Mouse (Mus musculus) midbrain, embryonic 16.5 days (tissue): Measurements from ENCODE around the gene Olfr97. TPM values are rescaled to one million over a fixed set of nuclear protein-coding genes. Genes with fewer than 3 reads are reported as not detected.

Source experiments
- polyA plus RNA-seq: library from polyadenylated mRNA; unstranded; fragments of >200 nt; fragmentation: Nextera tagmentation; extraction: Ambion mirVana; gene quantifications from 2 replicates; pipeline ENCODE4 v1.2.1, GENCODE M21; 2015

Gene Olfr97
- polyA plus RNA-seq, 1 experiment from 2014 or later = not detected

Other genes with a start within 250 kb of the Olfr97 start
- 2.9 and 3.4 TPM in 2 replicates for gene H2-M5, start 247.8 kb downstream of the Olfr97 start, polyA plus RNA-seq
- gene Zfp57, start 236.2 kb downstream of the Olfr97 start, polyA plus RNA-seq = 280 and 312 TPM in 2 replicates
- gene Mog, start 213.9 kb downstream of the Olfr97 start, polyA plus RNA-seq = 2.0 and 3.2 TPM in 2 replicates
- 81.7 and 94.9 TPM in 2 replicates for gene Gabbr1, start 191.4 kb downstream of the Olfr97 start, polyA plus RNA-seq
- gene Olfr90, start 148.8 kb downstream of the Olfr97 start, polyA plus RNA-seq = not detected in 2 replicates
- not detected in 2 replicates for gene Olfr91, start 139.1 kb downstream of the Olfr97 start, polyA plus RNA-seq
- gene Olfr92, start 117.2 kb downstream of the Olfr97 start, polyA plus RNA-seq = not detected in 2 replicates
- not detected in 2 replicates for gene Olfr93, start 75.8 kb downstream of the Olfr97 start, polyA plus RNA-seq
- gene Ubd, start 43.4 kb downstream of the Olfr97 start, polyA plus RNA-seq = not detected in 2 replicates
- gene Olfr94, start 36.3 kb downstream of the Olfr97 start, polyA plus RNA-seq = not detected in 2 replicates
- 0.04 TPM in 1 of 2 replicates, not detected in the other for gene Olfr95, start 24.2 kb downstream of the Olfr97 start, polyA plus RNA-seq
- gene Olfr96, start 17.2 kb downstream of the Olfr97 start, polyA plus RNA-seq = not detected in 2 replicates
- gene Olfr98, start 26.4 kb upstream of the Olfr97 start, polyA plus RNA-seq = not detected in 2 replicates
- 1.2 and 1.9 TPM in 2 replicates for gene H2-M3, start 32.9 kb upstream of the Olfr97 start, polyA plus RNA-seq
- gene Olfr99, start 46.1 kb upstream of the Olfr97 start, polyA plus RNA-seq = not detected in 2 replicates
- gene Olfr101, start 67.0 kb upstream of the Olfr97 start, polyA plus RNA-seq = not detected in 2 replicates
- not detected in 2 replicates for gene Olfr102, start 79.7 kb upstream of the Olfr97 start, polyA plus RNA-seq
- gene Olfr103, start 102.4 kb upstream of the Olfr97 start, polyA plus RNA-seq = not detected in 2 replicates
- not detected in 2 replicates for gene Olfr104-ps, start 122.3 kb upstream of the Olfr97 start, polyA plus RNA-seq
- not detected in 2 replicates for gene Olfr105-ps, start 141.7 kb upstream of the Olfr97 start, polyA plus RNA-seq
- gene Olfr106-ps, start 153.1 kb upstream of the Olfr97 start, polyA plus RNA-seq = not detected in 2 replicates
- gene Olfr107, start 161.9 kb upstream of the Olfr97 start, polyA plus RNA-seq = not detected in 2 replicates
- gene Olfr108, start 208.2 kb upstream of the Olfr97 start, polyA plus RNA-seq = not detected in 2 replicates
- not detected in 2 replicates for gene Olfr109, start 221.6 kb upstream of the Olfr97 start, polyA plus RNA-seq
- gene H2-M2, start 246.2 kb upstream of the Olfr97 start, polyA plus RNA-seq = not detected in 2 replicates